Mouse (Mus musculus): ENCODE results near the gene Krtap4-7. TPM values are rescaled to one million over a fixed set of nuclear protein-coding genes. Genes with fewer than 3 reads are reported as not detected.
"Not testable (repeated sequence)": the region's sequence is repeated elsewhere in the genome, so short reads cannot be mapped to it uniquely, and the experiment has no call there.

Gene Krtap4-7
- not detected for polyA plus RNA-seq (2017; shearing (Covaris generic))

- not testable (repeated sequence) for ATAC-seq
Observed at GRCm38 (mm10) chr11:99643635-99644139, at the start of gene Krtap4-7. TSS of gene Krtap4-7 (minus strand) at chr11:99644089.

DNA sequence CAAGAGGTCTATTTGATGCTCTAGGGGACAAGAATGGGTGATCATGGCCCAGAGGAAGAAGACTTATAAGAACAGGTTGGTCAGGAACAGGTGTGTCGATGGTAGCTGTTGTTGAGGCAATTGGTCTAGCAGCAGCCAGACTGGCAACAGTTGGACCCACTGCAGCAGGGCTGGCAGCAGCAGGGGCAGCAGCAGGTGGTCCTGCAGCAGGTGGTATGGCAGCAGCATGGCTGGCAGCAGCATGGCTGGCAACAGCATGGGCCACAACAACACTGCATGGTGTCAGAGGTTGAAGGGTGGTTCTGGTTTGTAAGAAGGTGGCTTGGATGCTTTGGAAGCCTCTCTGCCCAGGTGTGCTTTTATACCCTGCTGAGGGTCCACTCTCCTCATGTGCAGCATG, 46.6 kb upstream of the Krtap4-7 start, which contains the start of gene Gm14190:
Gene Gm14190 (minus strand): TSS at position 278 of the 400 bp plus-strand sequence.
- ATAC-seq = no peak

- ATAC-seq = not testable (repeated sequence)
Observed at GRCm38 (mm10) chr11:99685235-99685634, 41.3 kb upstream of the Krtap4-7 start.

- ATAC-seq = no peak
Observed at GRCm38 (mm10) chr11:99683481-99683880, 39.6 kb upstream of the Krtap4-7 start.

- ATAC-seq = no peak
Observed at GRCm38 (mm10) chr11:99665860-99666259, 22.0 kb upstream of the Krtap4-7 start, which contains the start of gene Krtap4-6. TSS of gene Krtap4-6 (minus strand) at chr11:99665960.

DNA sequence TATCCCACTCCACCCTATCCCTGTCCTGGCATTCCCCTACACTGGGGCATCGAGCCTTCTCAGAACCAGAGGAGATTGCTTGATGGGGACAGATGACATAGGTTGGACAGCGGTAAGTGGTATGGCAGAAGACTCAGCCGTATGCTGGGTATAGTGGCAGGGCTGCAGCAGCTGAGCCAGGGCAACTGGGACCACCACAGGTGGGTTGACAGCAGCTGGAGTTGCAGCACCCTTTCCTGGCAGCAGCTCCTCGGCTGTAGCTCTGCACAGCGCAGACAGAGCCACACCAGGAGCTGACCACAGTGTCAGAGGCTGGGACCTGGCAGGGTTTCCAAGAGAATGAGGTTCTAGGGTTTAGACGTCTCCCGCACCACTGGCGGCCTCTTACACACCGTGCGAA, 18.9 kb upstream of the Krtap4-7 start:
- no peak for ATAC-seq

GRCm38 (mm10) chr11:99659256-99659655, 15.4 kb upstream of the Krtap4-7 start:
- no peak for ATAC-seq

- ATAC-seq = not testable (repeated sequence)
Observed at GRCm38 (mm10) chr11:99658467-99659010, 14.7 kb upstream of the Krtap4-7 start, which contains the start of gene Gm11563. TSS of gene Gm11563 (minus strand) at chr11:99658960.

DNA sequence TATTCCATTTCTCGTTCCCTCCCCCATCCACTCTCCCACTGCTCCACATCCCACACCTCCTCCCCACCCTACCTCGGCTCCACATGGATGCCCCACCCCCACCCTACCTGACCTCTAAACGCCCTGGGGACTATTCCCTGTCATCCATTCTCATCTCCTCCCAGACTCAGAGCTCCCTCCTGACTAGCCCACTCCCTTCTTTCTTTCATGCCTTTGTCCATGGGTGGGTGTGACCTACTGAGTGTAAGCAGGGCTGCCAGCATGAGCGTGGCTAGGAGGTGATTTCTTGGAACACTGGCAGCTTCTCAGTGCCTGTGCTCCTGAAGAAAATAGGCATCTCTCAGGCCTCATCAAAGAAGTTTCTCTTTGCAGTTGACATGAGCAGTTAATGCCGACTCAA, 13.2 kb upstream of the Krtap4-7 start:
- ATAC-seq = no peak

- ATAC-seq = no peak
Observed at GRCm38 (mm10) chr11:99650136-99650535, 6.2 kb upstream of the Krtap4-7 start, which contains the start of gene Gm11555. TSS of gene Gm11555 (minus strand) at chr11:99650236.

GRCm38 (mm10) chr11:99646444-99646843, 2.6 kb upstream of the Krtap4-7 start:
- no peak for ATAC-seq

DNA sequence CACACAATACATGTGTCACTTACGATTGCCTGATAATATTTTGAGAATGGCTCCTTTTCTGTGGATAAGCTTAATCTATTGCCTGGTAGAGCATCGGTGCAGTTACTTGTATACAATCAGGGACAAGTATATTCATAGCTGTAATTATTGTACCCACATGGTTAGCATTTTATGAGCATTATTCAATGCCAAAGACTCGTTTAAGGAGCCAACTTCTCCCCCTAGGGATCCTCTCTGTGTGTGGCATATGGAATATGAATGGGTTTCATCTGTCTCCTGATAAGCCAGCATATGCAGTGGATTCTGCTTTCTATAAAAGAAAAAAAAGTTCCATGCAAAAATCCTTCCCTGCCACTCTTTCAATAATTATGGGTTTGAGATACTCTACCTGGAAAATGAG, 462 bp upstream of the Krtap4-7 start:
- ATAC-seq = no peak

- no peak for ATAC-seq
Observed at GRCm38 (mm10) chr11:99640926-99641325, 3.0 kb downstream of the Krtap4-7 start.

- ATAC-seq = no peak
Observed at GRCm38 (mm10) chr11:99637086-99637485, 6.8 kb downstream of the Krtap4-7 start.

GRCm38 (mm10) chr11:99634653-99635134, 9.2 kb downstream of the Krtap4-7 start, which contains the start of gene Krtap4-2:
TSS of gene Krtap4-2 (minus strand) at chr11:99635084.
- ATAC-seq = no peak

GRCm38 (mm10) chr11:99633293-99633692, 10.6 kb downstream of the Krtap4-7 start:
- no peak for ATAC-seq

DNA sequence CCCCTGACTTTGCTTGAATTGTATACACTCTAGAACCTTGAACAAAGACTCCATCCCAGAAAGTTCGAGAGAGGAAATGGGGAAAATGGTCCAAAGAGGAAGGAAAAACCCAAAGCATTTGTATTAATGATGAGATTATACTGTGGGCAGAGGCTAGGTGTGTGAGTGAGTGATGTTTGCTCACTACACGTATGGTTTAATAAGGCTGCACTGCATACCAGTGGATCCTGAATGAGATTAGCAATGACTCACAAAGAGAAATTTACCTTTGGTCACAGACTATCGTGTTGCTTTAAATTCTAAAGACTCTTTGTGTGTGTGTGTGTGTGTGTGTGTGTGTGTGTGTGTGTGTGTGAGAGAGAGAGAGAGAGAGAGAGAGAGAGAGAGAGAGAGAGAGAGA, 13.0 kb downstream of the Krtap4-7 start:
- no peak for ATAC-seq

- no peak for ATAC-seq
Observed at GRCm38 (mm10) chr11:99628138-99628537, 15.8 kb downstream of the Krtap4-7 start, which contains the start of gene Krtap4-1. TSS of gene Krtap4-1 (minus strand) at chr11:99628238.

- no peak for ATAC-seq
Observed at GRCm38 (mm10) chr11:99620335-99620734, 23.6 kb downstream of the Krtap4-7 start, which contains the start of gene Gm11562. TSS of gene Gm11562 (minus strand) at chr11:99620435.

DNA sequence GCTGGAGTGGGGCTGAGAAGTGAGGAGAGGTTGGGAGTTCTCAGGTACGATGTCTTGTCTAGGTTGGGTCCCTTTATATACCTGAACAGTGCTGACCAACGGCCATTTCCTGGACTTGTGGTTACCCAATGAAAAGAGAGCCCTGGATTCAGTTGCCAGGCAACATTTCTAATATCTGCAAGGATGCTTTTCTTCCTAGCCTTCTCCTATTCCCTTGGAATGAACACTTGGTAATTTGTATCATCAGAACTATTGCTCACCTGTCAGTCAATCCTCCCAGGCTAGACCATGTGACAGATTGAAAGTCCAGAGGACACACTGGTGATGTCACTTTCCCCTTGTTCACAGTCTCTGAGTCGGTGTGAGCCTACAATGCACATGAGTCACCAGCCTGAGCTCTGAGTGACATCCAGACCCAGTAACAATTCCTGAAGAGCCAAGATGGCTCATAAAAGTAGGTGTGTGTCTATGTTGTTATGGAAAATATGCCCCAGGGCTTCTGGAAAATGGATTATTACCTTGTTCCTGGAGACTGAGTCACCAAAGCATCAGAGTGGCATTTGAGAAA, 29.0 kb downstream of the Krtap4-7 start, which contains the start of gene Krtap2-4:
Gene Krtap2-4 (minus strand): TSS at position 51 of the 568 bp plus-strand sequence.
- ATAC-seq = no peak

DNA sequence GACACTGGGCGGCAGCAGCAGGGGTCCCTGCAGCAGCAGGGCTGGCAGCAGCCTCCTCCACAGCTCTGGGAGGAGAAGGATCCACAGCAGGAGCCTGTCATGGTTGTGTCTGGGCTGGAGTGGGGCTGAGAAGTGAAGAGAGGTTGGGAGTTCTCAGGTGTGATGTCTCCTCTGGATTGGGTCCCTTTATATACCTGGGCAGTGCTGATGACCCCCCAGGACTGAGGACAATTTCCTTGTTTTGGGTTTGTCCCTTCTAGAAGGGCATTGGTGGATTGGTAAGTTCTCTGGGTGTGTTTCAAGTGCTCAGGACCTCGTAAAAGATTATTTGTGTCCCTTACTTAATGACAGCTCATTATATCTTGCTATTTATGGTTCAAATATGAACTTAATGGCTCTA, 33.8 kb downstream of the Krtap4-7 start, which contains the start of gene Gm11937:
Gene Gm11937 (minus strand): TSS at position 101 of the 400 bp plus-strand sequence.
- not testable (repeated sequence) for ATAC-seq

- no peak for ATAC-seq
Observed at GRCm38 (mm10) chr11:99609126-99609525, 34.8 kb downstream of the Krtap4-7 start.

- ATAC-seq = not testable (repeated sequence)
Observed at GRCm38 (mm10) chr11:99603208-99603607, 40.7 kb downstream of the Krtap4-7 start, which contains the start of gene Gm11938. TSS of gene Gm11938 (minus strand) at chr11:99603308.
